Mouse (Mus musculus): ENCODE measurements around the gene Maff. TPM values are rescaled to one million over a fixed set of nuclear protein-coding genes. Genes with fewer than 3 reads are reported as not detected.

Gene Maff
- polyA plus RNA-seq, 1 experiment, result 15.6 TPM

DNA sequence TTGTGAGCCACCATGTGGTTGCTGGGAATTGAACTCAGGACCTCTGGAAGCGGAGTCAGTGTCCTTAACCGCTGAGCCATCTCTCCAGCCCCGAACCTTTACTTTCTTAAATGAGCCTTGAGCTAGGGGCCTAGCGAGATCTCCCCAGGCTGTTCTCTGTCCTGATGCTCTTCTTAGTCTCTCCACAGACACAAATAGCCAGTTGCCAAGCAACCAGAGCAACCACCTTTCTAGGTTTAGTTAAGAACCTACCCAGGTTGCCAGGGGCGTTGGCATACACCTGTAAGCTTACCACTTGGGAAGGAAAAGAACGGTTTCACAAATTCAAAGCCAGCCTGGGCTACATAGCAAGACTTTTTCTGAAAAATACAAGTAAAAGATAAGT lies 16.4 kb upstream of the Maff start:
- TF ChIP-seq TCF12 (IDR thresholded peaks at IDR 0.05; ENCODE audit: insufficient read depth, poor library complexity, severe bottlenecking) (no peak), POLR2AphosphoS2 (IDR thresholded peaks at IDR 0.05; ENCODE audit: insufficient read length, low read depth) (no peak), MAX (IDR thresholded peaks at IDR 0.05; ENCODE audit: low read depth) (no peak), SRF (IDR thresholded peaks at IDR 0.05; ENCODE audit: control insufficient read depth, insufficient read length, low read depth) (no peak), MYOD1 (IDR thresholded peaks at IDR 0.05; ENCODE audit: control insufficient read depth in 1 of 3, insufficient read length in 2 of 3, low read depth in 2 of 3) (no peak), USF1 (IDR thresholded peaks at IDR 0.05; ENCODE audit: low read depth) (no peak), MYOG (IDR thresholded peaks at IDR 0.05; ENCODE audit: control insufficient read depth in 1 of 3, insufficient read depth in 1 of 3, insufficient read length in 2 of 3, low read depth in 2 of 3) (no peak), TCF3 (IDR thresholded peaks at IDR 0.05; ENCODE audit: insufficient read length, low read depth) (no peak)
- no peaks in the 10 kb centered on the region for H3K27me3 ChIP-seq (ENCODE audit: control insufficient read depth, insufficient read depth, insufficient read length)
- H3K4me3 ChIP-seq, result no peak overlapping the region

DNA sequence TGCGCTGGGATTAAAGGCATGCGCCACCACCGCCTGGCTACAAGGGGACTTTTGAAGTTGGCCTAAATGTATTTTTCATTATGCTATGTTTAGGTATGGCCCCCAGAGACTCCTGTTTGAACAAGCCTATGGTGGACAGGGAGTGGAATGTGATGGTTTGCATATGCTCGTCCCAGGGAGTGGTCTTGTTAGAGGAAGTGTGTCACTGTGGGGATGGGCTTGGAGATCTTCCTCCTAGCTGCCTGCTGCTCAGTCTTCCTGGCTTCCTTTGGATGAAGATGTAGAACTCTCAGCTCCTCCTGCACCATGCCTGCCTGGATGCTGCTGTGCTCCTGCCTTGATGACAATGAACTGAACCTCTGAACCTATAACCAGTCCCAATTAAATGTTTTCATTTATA lies 15.9 kb upstream of the Maff start:
- no peak overlapping the region for H3K4me2 ChIP-seq (ENCODE audit: low read depth)
- no peaks in the 10 kb centered on the region for H3K36me3 ChIP-seq (ENCODE audit: control insufficient read depth, insufficient read depth)
- no peak overlapping the region for H3K4me3 ChIP-seq
- H3ac ChIP-seq (ENCODE audit: control insufficient read depth, insufficient read length), result no peak overlapping the region
- H3K79me2 ChIP-seq (ENCODE audit: control insufficient read depth, insufficient read depth), result peaks cover 4% of the 10 kb centered on the region
- TF ChIP-seq MYOG (IDR thresholded peaks at IDR 0.05; ENCODE audit: control insufficient read depth in 1 of 3, insufficient read depth in 1 of 3, insufficient read length in 2 of 3, low read depth in 2 of 3) (no peak), CEBPB (IDR thresholded peaks at IDR 0.05; ENCODE audit: insufficient read depth, poor library complexity, severe bottlenecking) (no peak), MAX (IDR thresholded peaks at IDR 0.05; ENCODE audit: low read depth) (no peak)
- no peaks in the 10 kb centered on the region for H3K27me3 ChIP-seq (ENCODE audit: control insufficient read depth, insufficient read depth, insufficient read length)

More for the DNA sequence above, 16.4 kb upstream of the Maff start:
- Histone ChIP-seq H3K79me2 (ENCODE audit: control insufficient read depth, insufficient read depth) (peaks cover 5% of the 10 kb centered on the region), H3ac (ENCODE audit: control insufficient read depth, insufficient read length) (no peak overlapping the region), H3K36me3 (ENCODE audit: control insufficient read depth, insufficient read depth) (no peaks in the 10 kb centered on the region), H3K4me2 (ENCODE audit: low read depth) (no peak overlapping the region)

DNA sequence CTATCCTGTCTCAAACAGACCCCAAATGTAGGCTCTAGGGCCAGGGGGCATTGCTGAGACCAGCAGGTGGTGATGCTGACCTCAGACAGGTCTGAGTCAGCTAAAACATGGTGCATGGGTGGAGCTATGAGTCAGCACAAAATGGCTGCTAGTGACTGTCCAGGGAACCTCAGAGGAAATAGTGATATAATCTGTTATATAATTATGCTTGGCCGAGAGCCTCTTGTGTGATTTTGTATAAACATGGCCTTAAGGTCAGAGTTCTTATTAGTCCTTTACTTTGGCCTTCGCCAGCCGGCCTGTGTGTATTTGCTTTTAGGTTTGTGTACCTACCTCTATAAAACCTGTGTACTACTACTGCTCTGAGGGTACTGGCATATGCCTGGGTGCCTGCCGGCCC lies 13.0 kb upstream of the Maff start:
- Histone ChIP-seq H3K79me2 (ENCODE audit: control insufficient read depth, insufficient read depth) (no peaks in the 10 kb centered on the region), H3K27me3 (ENCODE audit: control insufficient read depth, insufficient read depth, insufficient read length) (no peaks in the 10 kb centered on the region), H3K4me2 (ENCODE audit: low read depth) (no peak overlapping the region), H3K4me3 (no peak overlapping the region), H3ac (ENCODE audit: control insufficient read depth, insufficient read length) (no peak overlapping the region), H3K36me3 (ENCODE audit: control insufficient read depth, insufficient read depth) (no peaks in the 10 kb centered on the region)
- TF ChIP-seq TCF3 (IDR thresholded peaks at IDR 0.05; ENCODE audit: insufficient read length, low read depth), result no peak
- no peak for TF ChIP-seq USF1 (IDR thresholded peaks at IDR 0.05; ENCODE audit: low read depth)
- no peak for TF ChIP-seq POLR2A (IDR thresholded peaks at IDR 0.05; ENCODE audit: insufficient read length, low read depth)
- no peak for TF ChIP-seq CEBPB (IDR thresholded peaks at IDR 0.05; ENCODE audit: insufficient read depth, poor library complexity, severe bottlenecking)
- TF ChIP-seq MYOD1 (IDR thresholded peaks at IDR 0.05; ENCODE audit: control insufficient read depth in 1 of 3, insufficient read length in 2 of 3, low read depth in 2 of 3), result peak in 1 of 3 experiments; percentile 73
- no peak for TF ChIP-seq E2F4 (IDR thresholded peaks at IDR 0.05; ENCODE audit: insufficient read depth)
- TF ChIP-seq MAX (IDR thresholded peaks at IDR 0.05; ENCODE audit: low read depth), result no peak
- TF ChIP-seq TCF12 (IDR thresholded peaks at IDR 0.05; ENCODE audit: insufficient read depth, poor library complexity, severe bottlenecking), result no peak
- peak in 1 of 3 experiments; percentile 41 for TF ChIP-seq MYOG (IDR thresholded peaks at IDR 0.05; ENCODE audit: control insufficient read depth in 1 of 3, insufficient read depth in 1 of 3, insufficient read length in 2 of 3, low read depth in 2 of 3)
- TF ChIP-seq REST (IDR thresholded peaks at IDR 0.05; ENCODE audit: insufficient read depth, insufficient read length), result no peak
- TF ChIP-seq SRF (IDR thresholded peaks at IDR 0.05; ENCODE audit: control insufficient read depth, insufficient read length, low read depth), result no peak

- Histone ChIP-seq H3K79me2 (ENCODE audit: control insufficient read depth, insufficient read depth) (no peaks in the 10 kb centered on the region), H3K4me2 (ENCODE audit: low read depth) (no peak overlapping the region), H3K36me3 (ENCODE audit: control insufficient read depth, insufficient read depth) (no peaks in the 10 kb centered on the region), H3K27me3 (ENCODE audit: control insufficient read depth, insufficient read depth, insufficient read length) (no peaks in the 10 kb centered on the region), H3K4me3 (no peak overlapping the region), H3ac (ENCODE audit: control insufficient read depth, insufficient read length) (no peak overlapping the region)
- TF ChIP-seq MYOD1 (IDR thresholded peaks at IDR 0.05; ENCODE audit: control insufficient read depth in 1 of 3, insufficient read length in 2 of 3, low read depth in 2 of 3), result peak in 2 of 3 experiments; percentile 1 to 52
- TF ChIP-seq POLR2A (IDR thresholded peaks at IDR 0.05; ENCODE audit: insufficient read length, low read depth), result no peak
- TF ChIP-seq MYOG (IDR thresholded peaks at IDR 0.05; ENCODE audit: control insufficient read depth in 1 of 3, insufficient read depth in 1 of 3, insufficient read length in 2 of 3, low read depth in 2 of 3), result peak in 1 of 3 experiments; percentile 66
Observed at GRCm38 (mm10) chr15:79335061-79335655, 11.3 kb upstream of the Maff start.

- H3K4me3 ChIP-seq, result no peak overlapping the region
- no peaks in the 10 kb centered on the region for H3K36me3 ChIP-seq (ENCODE audit: control insufficient read depth, insufficient read depth)
- TF ChIP-seq MYOG (IDR thresholded peaks at IDR 0.05; ENCODE audit: control insufficient read depth in 1 of 3, insufficient read depth in 1 of 3, insufficient read length in 2 of 3, low read depth in 2 of 3), result no peak
- no peak for TF ChIP-seq SRF (IDR thresholded peaks at IDR 0.05; ENCODE audit: control insufficient read depth, insufficient read length, low read depth)
- no peak for TF ChIP-seq E2F4 (IDR thresholded peaks at IDR 0.05; ENCODE audit: insufficient read depth)
- TF ChIP-seq TCF3 (IDR thresholded peaks at IDR 0.05; ENCODE audit: insufficient read length, low read depth), result no peak
- TF ChIP-seq USF1 (IDR thresholded peaks at IDR 0.05; ENCODE audit: low read depth), result no peak
- no peak for TF ChIP-seq TCF12 (IDR thresholded peaks at IDR 0.05; ENCODE audit: insufficient read depth, poor library complexity, severe bottlenecking)
- TF ChIP-seq MAX (IDR thresholded peaks at IDR 0.05; ENCODE audit: low read depth), result no peak
- no peak for TF ChIP-seq REST (IDR thresholded peaks at IDR 0.05; ENCODE audit: insufficient read depth, insufficient read length)
- H3K4me2 ChIP-seq (ENCODE audit: low read depth), result no peak overlapping the region
- no peak overlapping the region for H3ac ChIP-seq (ENCODE audit: control insufficient read depth, insufficient read length)
- no peaks in the 10 kb centered on the region for H3K27me3 ChIP-seq (ENCODE audit: control insufficient read depth, insufficient read depth, insufficient read length)
- H3K79me2 ChIP-seq (ENCODE audit: control insufficient read depth, insufficient read depth), result no peaks in the 10 kb centered on the region
Observed at GRCm38 (mm10) chr15:79338978-79339377, 7.4 kb upstream of the Maff start.
